Mouse (Mus musculus): ENCODE results near the gene Atp5j.

DNA sequence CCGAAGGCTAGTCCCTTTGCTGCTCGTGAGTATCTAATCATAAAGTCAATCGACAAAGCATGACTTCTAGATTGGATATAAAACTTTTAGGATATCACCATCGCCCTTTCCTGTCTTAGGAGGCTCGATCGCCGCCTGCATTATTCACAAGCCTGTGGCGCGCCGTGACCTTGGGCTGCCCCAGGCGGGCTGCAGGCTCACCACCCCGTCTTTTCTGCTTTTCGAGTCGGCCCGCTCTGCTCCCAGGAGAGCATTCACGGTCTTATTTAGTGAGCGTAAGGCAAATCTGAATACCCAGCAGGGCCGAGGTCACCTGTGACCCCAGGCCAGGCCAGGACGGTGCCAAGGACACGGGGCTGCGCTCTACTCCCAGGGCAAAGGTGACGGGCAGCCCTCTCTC lies 1.1 kb downstream of the Atp5j start:
- TF ChIP-seq POLR2A (IDR thresholded peaks at IDR 0.05; ENCODE audit: low read depth, low read length) = no peak
- no peak for TF ChIP-seq CTCF (conservative IDR thresholded peaks at IDR 0.05; ENCODE audit: insufficient read depth, insufficient read length, low read depth, low read length)
